Mouse (Mus musculus): Measurements from ENCODE around the gene Dhrs4. TPM values are rescaled to one million over a fixed set of nuclear protein-coding genes. Genes with fewer than 3 reads are reported as not detected.

Gene Dhrs4
- total RNA-seq, 2 experiments from 2014 or later = 13.6 to 14.9 TPM

- no peak for DNase-seq
- intact Hi-C loops (cut with DNase I) = no loop called here
Observed at GRCm38 (mm10) chr14:55524062-55524461, 45.5 kb downstream of the Dhrs4 start.

- DNase-seq = no peak
- intact Hi-C loops (cut with DNase I) = no loop called here
Observed at GRCm38 (mm10) chr14:55524785-55525184, 46.2 kb downstream of the Dhrs4 start, which contains the start of gene Nrl. Gene Nrl (minus strand): TSS chr14:55524981.

GRCm38 (mm10) chr14:55526674-55527073, 48.1 kb downstream of the Dhrs4 start:
- DNase-seq = no peak
- intact Hi-C loops (cut with DNase I) = no loop called here

- intact Hi-C loops (cut with DNase I) = no loop called here
Observed at GRCm38 (mm10) chr14:55527940-55528339, 49.4 kb downstream of the Dhrs4 start.

GRCm38 (mm10) chr14:55536116-55536745, 57.7 kb downstream of the Dhrs4 start:
- intact Hi-C loops (cut with DNase I) = no loop called here
- peak; percentile 68 for DNase-seq

More at GRCm38 (mm10) chr14:55527940-55528339, 49.4 kb downstream of the Dhrs4 start:
- DNase-seq = no peak

Other genes starting within 250 kb of the Dhrs4 start
- 100 to 1,000 TPM; 151 to 183 TPM for gene Carmil3, start 11.9 kb downstream of the Dhrs4 start, total RNA-seq (2021)
- gene Cpne6, start 31.7 kb downstream of the Dhrs4 start, total RNA-seq (2021) = 10 to 100 TPM; 53.1 to 61.7 TPM
- gene Nrl, start 46.2 kb downstream of the Dhrs4 start, total RNA-seq (2021) = under 1 TPM; 0.20 to 0.42 TPM
- gene Pck2, start 61.5 kb downstream of the Dhrs4 start, total RNA-seq (2021) = 10 to 100 TPM; 13.6 to 14.3 TPM
- gene Dcaf11, start 81.2 kb downstream of the Dhrs4 start, total RNA-seq (2021) = 10 to 100 TPM; 61.2 to 66.4 TPM
- gene A730061H03Rik, start 81.6 kb downstream of the Dhrs4 start, total RNA-seq (2021) = not detected
- gene Fitm1, start 96.9 kb downstream of the Dhrs4 start, total RNA-seq (2021) = not detected
- gene Psme1, start 99.4 kb downstream of the Dhrs4 start, total RNA-seq (2021) = 100 to 1,000 TPM; 111 to 112 TPM
- gene Emc9, start 106.5 kb downstream of the Dhrs4 start, total RNA-seq (2021) = 10 to 100 TPM; 27.8 to 36.4 TPM
- gene Psme2, start 112.4 kb downstream of the Dhrs4 start, total RNA-seq (2021) = 100 to 1,000 TPM in 1 of 2 experiments, 10 to 100 TPM in 1; 98.8 to 106 TPM
- gene Rnf31, start 113.0 kb downstream of the Dhrs4 start, total RNA-seq (2021) = 10 to 100 TPM; 33.3 to 47.7 TPM
- gene Irf9, start 124.8 kb downstream of the Dhrs4 start, total RNA-seq (2021) = 10 to 100 TPM; 11.5 to 15.7 TPM
- 1 to 10 TPM; 2.6 to 3.8 TPM for gene Rec8, start 139.3 kb downstream of the Dhrs4 start, total RNA-seq (2021)
- 100 to 1,000 TPM; 161 to 176 TPM for gene Ipo4, start 157.2 kb downstream of the Dhrs4 start, total RNA-seq (2021)
- 1 to 10 TPM; 4.0 to 4.1 TPM for gene Gm49378, start 159.1 kb downstream of the Dhrs4 start, total RNA-seq (2021)
- gene Tm9sf1, start 165.0 kb downstream of the Dhrs4 start, total RNA-seq (2021) = 10 to 100 TPM; 35.3 to 41.1 TPM
- 1 to 10 TPM; 1.2 to 2.4 TPM for gene Tssk4, start 171.4 kb downstream of the Dhrs4 start, total RNA-seq (2021)
- 10 to 100 TPM; 44.6 to 44.7 TPM for gene Mdp1, start 181.8 kb downstream of the Dhrs4 start, total RNA-seq (2021)
- gene Gmpr2, start 193.2 kb downstream of the Dhrs4 start, total RNA-seq (2021) = 10 to 100 TPM; 33.8 to 35.4 TPM
- 100 to 1,000 TPM; 347 to 384 TPM for gene Nedd8, start 193.4 kb downstream of the Dhrs4 start, total RNA-seq (2021)
- gene Tinf2, start 203.1 kb downstream of the Dhrs4 start, total RNA-seq (2021) = 10 to 100 TPM; 11.8 to 15.6 TPM
- under 1 TPM in 1 of 2 experiments, not detected in 1; 0.32 TPM for gene Tgm1, start 235.2 kb downstream of the Dhrs4 start, total RNA-seq (2021)
- gene Rabggta, start 243.5 kb downstream of the Dhrs4 start, total RNA-seq (2021) = 10 to 100 TPM; 55.2 to 55.8 TPM

Data from left cerebral cortex, postnatal 4 days (tissue).